Mouse (Mus musculus): ENCODE data around the gene Pex26. TPM values are rescaled to one million over a fixed set of nuclear protein-coding genes. Genes with fewer than 3 reads are reported as not detected.

The Pex26 gene
- 1.8 and 4.5 TPM in 2 replicates for total RNA-seq (2023)

DNA sequence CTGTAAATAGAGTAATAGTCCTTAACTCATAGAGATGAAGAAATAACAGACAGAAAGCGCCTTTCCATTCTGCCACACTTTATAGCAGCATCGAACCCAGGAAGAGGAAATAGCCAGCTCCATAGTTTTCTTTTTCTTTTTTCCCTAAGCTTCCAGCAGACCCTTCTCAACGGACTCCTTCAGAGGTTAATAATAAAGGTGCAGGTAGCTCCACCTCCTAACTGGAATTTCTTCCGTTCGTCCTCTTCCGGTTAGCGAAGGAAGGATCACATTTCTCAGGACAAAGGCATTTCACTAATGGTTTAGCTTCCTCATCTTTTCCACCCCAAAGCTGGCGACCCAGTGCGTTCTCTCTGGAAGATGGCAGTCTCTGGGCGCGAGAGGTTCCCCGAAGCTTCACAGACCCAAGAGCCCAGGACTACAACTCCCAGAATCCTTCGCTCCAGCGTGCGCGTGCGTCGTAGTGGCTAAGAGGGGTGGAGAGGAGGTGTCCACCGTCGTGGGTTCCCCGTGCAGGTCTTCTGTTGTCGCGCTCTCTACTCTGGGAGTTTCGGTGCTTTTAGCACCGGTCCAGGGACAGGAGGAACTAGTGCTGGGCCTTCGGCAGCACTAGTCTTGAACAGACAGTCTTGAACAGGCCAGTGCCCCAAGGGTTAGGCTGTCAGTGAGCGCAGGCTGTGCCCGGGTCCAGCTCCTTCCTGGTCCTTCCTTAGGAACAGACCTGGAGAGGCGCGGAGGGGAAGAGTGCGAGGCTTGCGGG lies at the start of gene Pex26:
TSS of gene Pex26 (plus strand) at position 254 of the 760 bp plus-strand sequence.

DNA sequence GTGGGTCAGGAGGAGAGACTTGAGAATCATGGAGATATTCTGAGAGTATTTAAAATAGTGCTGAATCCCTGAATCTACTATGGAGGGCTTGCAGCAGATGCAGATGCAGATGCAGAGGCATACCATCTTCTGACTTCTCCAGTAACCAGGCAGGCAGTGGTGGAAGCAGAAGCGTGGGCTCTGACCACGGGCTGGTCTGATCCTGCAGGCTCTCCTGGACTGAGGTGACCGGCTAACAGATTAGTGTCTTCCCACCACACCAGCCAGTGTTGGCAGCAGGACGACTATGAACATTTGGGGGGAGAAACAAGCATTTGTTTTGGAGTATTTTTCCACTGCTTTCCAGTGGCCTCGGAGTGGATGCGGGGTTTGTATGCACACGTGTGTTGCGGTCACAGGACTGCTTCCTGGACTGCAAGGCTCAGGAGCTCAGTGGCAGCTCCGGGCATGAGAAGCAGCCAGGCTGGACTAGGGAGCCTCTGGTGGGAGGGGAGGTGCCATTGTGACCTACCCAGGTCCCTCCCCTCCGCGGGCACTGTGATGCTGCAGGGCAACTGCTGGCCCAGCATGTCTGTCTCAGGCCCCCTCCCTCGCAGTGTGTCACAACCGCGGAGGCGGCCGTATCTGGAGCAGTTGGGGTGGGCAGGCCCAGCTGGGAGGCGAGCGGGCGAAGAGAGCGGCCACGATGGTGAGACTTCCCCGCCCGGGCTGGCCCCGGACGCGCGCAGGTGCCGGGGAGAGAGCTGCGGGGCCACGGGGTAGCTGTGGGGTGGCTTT lies 26.9 kb downstream of the Pex26 start, which contains the start of gene Tuba8:
TSS of gene Tuba8 (plus strand) at position 548 of the 777 bp plus-strand sequence.

DNA sequence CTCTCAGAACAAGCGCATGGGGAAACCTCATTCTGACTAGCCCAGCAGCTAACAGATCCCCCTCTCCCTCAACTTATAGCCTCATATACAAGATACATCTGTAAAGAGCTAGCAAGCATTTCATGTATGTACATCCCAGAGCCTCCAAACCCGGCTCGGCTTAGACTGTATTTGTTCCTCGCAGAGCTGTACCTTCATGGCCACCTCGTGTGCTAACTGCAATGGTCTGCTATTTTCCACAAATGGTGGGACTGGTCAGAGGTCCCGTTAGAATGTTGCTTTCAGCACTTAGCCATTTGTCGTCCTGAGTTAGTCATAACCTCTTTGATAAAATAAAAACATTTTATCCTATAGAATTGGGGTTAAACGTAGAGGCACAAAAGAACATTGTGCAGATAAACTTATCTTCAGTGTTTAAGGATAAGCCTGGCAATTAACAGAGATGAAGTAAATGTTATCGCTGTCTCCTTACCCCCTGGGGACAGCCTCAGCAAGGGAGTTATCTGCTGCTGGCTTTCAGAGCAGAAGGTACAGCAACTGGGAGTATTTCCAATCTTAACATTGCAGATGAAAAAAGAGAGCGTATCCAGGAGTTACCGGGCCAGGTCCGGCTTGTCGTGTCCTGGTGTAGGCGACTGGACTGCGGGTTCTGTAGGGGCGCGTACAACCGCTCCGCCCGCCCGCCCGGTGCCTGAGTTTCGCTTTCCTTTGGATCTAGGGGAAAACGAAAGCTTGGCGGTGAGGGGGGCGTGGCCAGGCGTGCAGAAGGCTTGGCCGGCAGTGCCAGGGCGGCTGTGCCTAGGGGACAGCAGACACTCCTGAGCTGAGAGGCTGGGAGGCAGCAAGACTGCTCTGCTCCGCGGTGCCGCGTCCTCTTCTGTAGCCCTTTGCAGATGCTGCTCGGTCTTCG lies 61.9 kb downstream of the Pex26 start, which contains the start of gene Usp18:
TSS of gene Usp18 (plus strand) at position 780 of the 910 bp plus-strand sequence.

Other genes starting within 250 kb of the Pex26 start
- 5.1 and 8.9 TPM in 2 replicates for gene Mical3, start 52.7 kb upstream of the Pex26 start, total RNA-seq (2023)
- gene Tuba8, start 27.0 kb downstream of the Pex26 start, total RNA-seq (2023): 7.2 and 8.9 TPM in 2 replicates
- gene Usp18, start 62.2 kb downstream of the Pex26 start, total RNA-seq (2023): 3.9 and 6.5 TPM in 2 replicates
- gene Slc6a13, start 116.6 kb downstream of the Pex26 start, total RNA-seq (2023): 2.0 and 3.2 TPM in 2 replicates
- gene Slc6a12, start 159.4 kb downstream of the Pex26 start, total RNA-seq (2023): 34.3 and 36.4 TPM in 2 replicates